Mouse (Mus musculus): Measurements from ENCODE around the gene Myo1e.
A peak's percentile ranks its signal among the peaks of the same experiment; 100 is the strongest.

Gene Myo1e

GRCm38 (mm10) chr9:70284584-70285140, 77.5 kb downstream of the Myo1e start:
- no peak for DNase-seq (ENCODE audit: low spot score)

DNA sequence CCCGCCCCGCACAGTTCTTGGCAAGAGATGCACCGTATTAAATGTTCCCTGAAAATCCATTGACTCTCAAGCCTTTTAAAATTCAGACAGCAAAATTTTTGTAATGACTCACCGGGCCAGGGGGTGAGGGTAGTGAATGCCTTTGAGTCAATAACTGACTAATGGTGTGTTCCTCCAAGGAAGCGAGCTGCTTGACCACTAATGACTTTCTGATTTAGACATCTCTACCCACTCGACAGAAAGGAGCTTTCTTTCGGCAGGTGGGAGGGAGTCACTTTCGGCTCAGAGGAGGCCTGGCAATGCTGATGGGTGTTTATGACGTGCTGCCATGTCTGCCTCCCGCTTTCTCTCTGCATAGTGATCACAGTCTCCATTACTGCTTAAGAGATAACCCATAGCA, 83.6 kb downstream of the Myo1e start:
- no peak for DNase-seq (ENCODE audit: low spot score)

DNA sequence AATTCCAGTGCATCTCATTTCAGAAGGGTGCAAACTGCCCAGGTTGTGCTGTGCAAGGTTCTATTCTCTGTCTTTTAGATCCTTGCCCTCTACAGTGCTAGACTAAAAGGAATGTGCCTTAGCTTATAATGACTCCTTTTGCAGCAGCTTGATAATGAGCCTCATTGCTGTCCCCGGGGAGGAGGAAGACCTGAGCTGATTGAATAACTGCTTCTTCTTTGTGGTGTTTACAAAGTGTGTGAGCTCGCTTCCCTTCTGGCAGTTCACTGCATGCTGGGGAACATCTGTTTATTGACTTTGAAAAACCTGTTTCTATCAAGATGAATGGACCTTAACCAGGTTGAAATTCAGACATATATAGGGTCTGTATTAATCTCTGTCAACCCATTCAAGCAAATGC, 89.8 kb downstream of the Myo1e start:
- DNase-seq (ENCODE audit: low spot score), result no peak

GRCm38 (mm10) chr9:70298221-70298620, 91.1 kb downstream of the Myo1e start:
- no peak for DNase-seq (ENCODE audit: low spot score)

- DNase-seq (ENCODE audit: low spot score), result no peak
Observed at GRCm38 (mm10) chr9:70300705-70301104, 93.6 kb downstream of the Myo1e start.

DNA sequence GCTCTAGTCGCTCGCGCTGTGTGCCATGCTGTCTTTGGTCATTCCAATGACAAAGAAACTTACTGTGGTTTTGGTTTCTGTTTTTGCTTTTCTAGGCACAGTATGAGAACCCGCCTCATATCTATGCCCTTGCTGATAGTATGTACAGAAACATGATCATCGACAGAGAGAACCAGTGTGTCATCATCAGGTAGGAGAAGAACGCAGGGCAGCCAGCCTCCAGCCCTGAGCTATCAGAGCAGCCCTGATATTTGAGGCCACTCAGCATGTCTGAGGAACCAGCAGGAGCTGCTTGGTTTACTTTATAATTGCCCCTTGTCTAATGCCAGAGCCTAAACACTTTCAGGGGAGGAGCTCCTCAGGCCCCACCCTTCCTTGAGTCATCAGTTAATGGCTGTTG, 94.4 kb downstream of the Myo1e start:
- DNase-seq (ENCODE audit: low spot score), result no peak

DNA sequence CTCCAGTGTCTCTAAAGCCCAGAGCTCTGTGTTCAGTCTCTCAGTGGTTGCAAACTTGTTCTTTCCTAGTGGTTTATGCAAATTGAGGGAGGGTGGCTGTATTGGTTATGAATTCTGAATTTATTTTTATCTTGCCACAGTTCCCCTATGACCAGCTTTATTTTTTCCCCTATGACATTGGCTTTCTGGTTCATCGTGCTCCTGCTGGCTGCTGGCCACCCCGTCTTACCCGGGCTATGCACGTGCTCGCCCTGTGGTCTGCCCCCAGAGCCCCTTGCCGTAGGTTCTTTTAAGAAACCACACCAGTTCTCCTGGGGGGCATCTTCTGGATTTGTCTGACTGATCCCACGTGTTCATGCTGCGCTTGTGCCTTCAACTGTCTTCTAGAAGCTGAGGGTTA, 97.8 kb downstream of the Myo1e start:
- no peak for DNase-seq (ENCODE audit: low spot score)

DNA sequence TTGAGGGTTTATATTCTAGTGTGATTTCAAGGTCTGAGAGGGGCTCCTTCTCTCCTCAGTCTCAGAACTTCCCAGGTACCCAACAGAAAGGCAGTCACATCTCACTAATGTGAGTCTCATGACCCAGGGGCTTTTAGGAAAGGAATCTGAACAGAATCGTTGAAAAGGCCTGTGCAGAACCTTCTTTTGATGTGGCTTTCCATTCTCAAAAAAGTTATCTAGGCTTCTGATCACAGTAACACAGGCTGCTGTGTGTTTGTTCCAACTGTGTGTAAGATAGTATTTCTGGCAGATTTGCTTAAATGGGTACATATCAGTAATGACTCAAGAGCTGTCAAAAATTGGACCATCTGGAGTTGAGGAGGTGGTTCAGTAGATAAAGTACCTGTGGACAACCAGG, 102.9 kb downstream of the Myo1e start:
- DNase-seq (ENCODE audit: low spot score), result no peak

DNA sequence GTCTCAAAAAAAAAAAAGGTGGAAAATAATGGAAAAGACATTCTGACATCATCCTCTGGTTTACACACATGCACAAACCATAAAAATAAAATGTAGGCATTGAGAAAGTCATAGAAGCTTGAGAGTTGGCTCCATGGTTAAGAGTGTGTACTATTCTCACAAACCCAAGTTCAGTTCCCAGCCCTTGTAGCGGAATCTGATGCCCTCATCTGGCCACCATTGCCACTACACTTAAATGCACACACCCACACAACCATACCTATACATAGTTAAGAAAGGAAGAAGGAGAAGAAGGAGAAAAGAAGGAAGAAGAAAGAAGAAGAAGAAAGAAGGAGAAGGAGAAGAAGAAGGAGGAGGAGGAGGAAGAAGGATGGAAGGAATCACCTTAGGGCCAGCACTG, 106.9 kb downstream of the Myo1e start:
- no peak for DNase-seq (ENCODE audit: low spot score)

DNA sequence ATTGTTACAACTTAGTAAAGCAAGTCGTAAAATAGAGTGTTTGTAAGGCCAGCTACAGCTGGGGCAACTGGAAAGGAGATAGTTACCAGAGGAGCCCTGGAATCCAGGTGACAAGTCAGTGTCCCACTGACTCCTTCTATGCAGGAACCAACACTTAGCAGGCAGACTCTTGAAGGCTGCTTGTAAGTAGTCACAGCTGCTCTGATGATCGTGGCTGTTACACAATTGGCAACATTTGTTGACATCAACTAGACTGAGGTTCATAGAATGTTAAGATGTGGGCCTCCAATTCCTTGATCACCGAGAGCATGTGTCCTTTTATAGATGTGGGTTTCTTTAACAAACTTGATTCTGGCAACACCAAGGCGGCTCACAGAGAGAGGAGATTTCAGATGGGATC, 108.0 kb downstream of the Myo1e start:
- no peak for DNase-seq (ENCODE audit: low spot score)

DNA sequence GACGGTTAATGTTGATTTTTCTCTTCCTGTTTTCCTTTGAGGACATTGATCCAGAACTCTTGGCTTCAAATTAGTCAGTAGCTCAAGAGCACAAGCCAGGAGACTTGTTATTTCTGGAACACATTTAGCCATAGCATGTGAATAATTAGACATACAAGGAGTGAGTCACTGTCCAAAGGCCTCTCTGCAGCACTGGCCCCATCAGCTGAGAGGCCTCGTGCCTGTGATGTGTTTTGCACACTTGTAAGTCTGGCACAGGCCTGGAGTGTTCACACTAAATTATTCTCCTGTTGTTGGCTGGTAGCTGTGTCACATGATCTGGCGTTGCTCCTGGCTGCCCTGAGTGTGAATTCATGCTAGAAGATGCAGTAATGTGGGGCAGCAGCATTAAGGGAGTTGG, 111.5 kb downstream of the Myo1e start:
- no peak for DNase-seq (ENCODE audit: low spot score)

GRCm38 (mm10) chr9:70324336-70324735, 117.2 kb downstream of the Myo1e start:
- DNase-seq (ENCODE audit: low spot score), result no peak

DNA sequence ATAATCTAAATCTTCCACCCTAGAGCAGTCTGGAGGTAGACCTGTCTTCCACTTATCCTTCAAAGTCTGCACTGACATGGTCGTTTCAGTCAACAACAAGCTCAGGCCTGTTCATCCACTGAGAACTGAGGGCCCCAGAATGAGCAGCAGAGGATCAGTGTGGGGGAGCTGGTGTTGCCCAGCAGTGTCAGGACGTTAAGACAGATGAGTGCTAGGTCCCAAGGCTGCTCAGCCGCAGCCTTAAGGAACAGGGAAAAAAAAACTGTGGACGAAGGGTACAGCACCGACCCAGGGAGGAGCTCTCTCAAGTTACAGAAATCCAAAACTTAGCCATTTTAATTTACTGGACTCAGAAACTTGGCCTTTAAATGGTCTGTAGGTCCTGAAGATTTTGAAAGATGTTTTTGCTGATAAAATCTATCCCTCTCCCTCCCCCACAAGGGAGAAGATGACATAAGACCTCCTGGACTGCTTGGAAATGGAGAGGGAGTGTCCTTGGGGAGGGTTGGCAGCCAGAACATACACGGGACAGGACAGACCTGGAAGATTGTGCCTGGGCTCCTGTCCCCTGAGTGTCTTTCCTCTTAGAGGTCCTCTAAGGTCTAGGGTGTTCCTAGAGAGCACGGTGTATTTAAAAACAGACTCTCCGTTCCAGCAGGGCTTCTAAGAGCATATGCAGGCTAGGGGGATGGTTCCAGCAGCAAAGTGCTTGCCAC, 118.9 kb downstream of the Myo1e start:
- DNase-seq (ENCODE audit: low spot score), result no peak

- no peak for DNase-seq (ENCODE audit: low spot score)
Observed at GRCm38 (mm10) chr9:70328193-70328841, 121.2 kb downstream of the Myo1e start.

DNA sequence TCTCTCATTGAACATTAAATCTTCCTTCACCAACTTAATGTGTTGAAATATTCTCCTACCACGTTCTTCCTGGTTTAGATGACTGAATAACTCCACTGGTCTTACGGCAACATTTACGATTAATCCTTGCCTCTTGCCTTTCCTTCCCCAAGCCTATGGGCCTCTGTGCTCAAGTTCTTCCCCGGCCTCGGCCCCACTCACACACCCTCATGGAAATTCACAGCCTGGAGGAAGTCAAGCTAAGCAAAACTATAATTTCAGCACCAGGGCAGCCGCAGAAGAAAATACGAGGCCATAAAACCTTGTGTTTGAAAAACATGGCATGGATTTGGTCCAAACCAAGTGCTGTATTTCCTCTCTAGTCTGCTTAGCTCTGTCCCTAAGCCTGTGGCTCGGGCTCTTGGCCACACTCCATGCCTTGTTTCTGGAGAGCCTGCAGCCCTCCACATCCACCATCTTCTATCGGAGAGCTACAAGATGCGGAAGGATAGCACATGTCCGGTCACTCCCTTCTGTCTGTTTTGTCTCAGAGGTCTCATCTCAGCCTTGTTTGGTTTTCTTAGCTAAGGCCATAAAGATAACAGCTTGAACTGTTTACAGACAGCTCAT, 124.7 kb downstream of the Myo1e start:
- no peak for DNase-seq (ENCODE audit: low spot score)

GRCm38 (mm10) chr9:70338391-70338790, 131.2 kb downstream of the Myo1e start:
- DNase-seq (ENCODE audit: low spot score), result no peak

DNA sequence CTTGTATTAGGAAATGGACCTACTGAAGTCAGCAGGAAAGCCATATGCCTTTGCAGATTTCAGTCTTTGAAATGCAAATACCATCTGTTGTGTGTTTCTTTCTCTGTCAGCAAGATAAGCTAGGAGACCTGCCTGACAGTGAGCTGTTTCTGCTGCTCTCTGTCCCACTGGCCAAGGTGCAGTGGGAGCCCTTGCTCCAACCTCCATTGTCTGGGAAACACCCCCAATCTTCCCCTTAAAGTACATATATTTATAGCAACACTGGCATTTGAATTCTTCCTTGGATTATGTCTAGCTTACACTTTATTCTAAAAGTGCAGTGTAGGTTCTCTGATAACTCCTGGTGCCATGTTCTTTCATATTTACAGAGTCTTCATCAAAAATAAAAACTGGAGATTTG, 131.7 kb downstream of the Myo1e start:
- no peak for DNase-seq (ENCODE audit: low spot score)

GRCm38 (mm10) chr9:70349274-70349673, 142.1 kb downstream of the Myo1e start:
- no peak for DNase-seq (ENCODE audit: low spot score)

- no peak for DNase-seq (ENCODE audit: low spot score)
Observed at GRCm38 (mm10) chr9:70351570-70352277, 144.6 kb downstream of the Myo1e start.

DNA sequence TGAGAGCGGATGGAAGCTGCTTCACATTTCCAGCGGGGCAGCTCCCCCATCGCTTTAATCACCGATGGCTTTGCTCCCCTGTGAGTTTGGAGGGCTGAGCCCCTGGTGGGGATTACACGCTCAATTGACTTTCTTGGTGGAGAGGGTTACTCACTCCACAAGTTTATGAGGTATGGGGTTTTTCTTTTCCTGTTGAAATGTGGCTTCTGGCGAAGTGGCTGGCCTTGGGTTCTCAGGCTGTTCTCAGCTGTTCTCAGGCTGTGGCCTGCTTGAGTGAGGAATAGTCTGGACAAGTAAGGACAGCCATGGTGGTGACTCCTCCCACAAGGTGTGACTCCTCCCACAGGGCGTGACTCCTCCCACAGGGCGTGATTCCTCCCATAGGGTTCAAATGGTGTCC, 149.1 kb downstream of the Myo1e start:
- peak; percentile 45 for DNase-seq (ENCODE audit: low spot score)

- DNase-seq (ENCODE audit: low spot score), result no peak
Observed at GRCm38 (mm10) chr9:70359402-70360131, 152.4 kb downstream of the Myo1e start.

DNA sequence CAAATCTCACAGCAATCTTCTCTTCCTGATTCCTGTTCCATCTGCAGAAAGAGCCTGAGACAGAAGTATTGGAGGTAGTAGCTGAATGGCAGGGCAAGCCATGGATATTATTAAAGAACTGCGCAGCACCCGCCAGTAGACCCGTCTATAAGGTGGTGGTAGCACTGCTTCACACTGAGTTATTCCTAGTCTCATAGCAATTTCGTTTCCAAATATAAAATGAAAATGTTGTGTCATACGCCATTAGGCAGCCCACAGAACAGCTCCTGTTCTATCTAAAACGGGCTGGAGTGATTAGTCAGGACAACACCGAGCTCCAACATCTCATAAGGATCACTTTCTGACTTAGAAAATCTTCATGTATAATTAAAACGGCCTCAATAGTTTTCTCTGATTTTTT, 157.6 kb downstream of the Myo1e start:
- DNase-seq (ENCODE audit: low spot score), result no peak
